ENCODE assay signal across 23 mouse cellular contexts in the genomic region with DNA sequence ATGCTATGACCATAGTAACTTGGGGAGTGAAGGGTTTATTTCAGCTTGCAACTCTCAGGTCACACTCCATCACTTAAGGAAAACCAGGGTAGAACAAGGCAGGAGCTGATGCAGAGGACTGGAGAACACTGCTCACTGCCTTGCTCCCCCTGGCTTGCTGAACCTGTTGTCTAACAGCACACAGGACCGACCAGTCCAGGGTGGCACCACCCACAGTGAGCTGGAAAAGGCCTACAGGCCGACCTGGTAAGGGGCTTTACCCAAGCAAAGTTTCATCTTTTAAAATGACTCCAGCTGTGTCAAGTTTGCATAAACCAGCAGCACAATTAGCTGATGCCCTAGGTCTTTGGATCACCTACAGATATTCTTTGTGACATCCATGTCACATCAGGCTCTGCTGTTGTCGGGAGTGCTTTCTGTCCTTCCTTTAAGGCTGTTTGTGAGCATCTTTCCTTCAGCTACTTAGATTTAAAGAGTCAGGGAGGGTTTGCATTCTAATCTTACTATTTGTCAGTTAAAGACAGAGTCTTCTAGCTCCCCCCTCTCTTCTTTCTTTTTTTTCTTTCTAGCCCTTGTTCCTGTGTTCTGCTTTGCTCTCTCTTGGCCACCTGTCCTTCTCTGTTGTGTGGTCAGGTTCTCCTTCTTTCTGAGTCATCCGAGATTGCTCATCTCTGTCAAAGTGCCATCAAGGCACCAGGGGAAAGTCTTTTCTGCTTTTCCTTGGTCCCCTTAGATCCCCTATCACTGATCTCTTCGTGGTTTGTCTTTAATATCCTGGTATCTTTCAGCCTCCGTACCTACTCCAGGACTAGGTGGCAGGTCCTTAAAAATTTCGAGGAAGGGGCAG. TPM values are rescaled to one million over a fixed set of nuclear protein-coding genes. Genes with fewer than 3 reads are reported as not detected.
DNase-seq lines count a peak whose midpoint lies in the region; ATAC-seq and TF ChIP-seq lines count a peak whose summit lies in the region.
"Had no signal": no experiment of that assay in that cellular context is flagged by ENCODE, and none has a peak within 500 bp of the region (broad histone marks: within the 10 kb centered on the region; RNA-seq: fewer than 3 reads in every experiment).

No protein-coding gene starts in this region.

- WGBS in heart, adult 2 months: 85% methylated on average over 7 of the region's 7 CpGs
- WGBS in midbrain, embryonic 11.5 days: 89% methylated on average over 7 of the region's 7 CpGs
- 92% methylated on average over 7 of the region's 7 CpGs for WGBS in midbrain, embryonic 15.5 days

- no peaks in the 10 kb centered on the region for H3K27me3 ChIP-seq in heart, adult 2 months (ENCODE audit: control insufficient read depth, insufficient read depth, low read length)
- no peaks in the 10 kb centered on the region for H3K27me3 ChIP-seq in midbrain, embryonic 11.5 days (ENCODE audit: control insufficient read depth, insufficient read depth, low read length)
- H3K27me3 ChIP-seq in midbrain, embryonic 15.5 days (replicated peaks): no peaks in the 10 kb centered on the region
- no peaks in the 10 kb centered on the region for H3K27me3 ChIP-seq in CH12.LX (replicated peaks)
- H3K27me3 ChIP-seq: Patski had no signal

- no peak; the same call in 1 of the 2 replicates for TF ChIP-seq RAD21 in CH12.LX (IDR thresholded peaks at IDR 0.05; ENCODE audit: low read depth, low read length)

- peaks cover 4% of the 10 kb centered on the region for H3K36me3 ChIP-seq in heart, adult 2 months (ENCODE audit: control insufficient read depth, insufficient read depth, low read length)
- H3K36me3 ChIP-seq in midbrain, embryonic 11.5 days (ENCODE audit: control insufficient read depth, insufficient read depth, low read length): peaks cover 14% of the 10 kb centered on the region
- peaks cover 60% of the 10 kb centered on the region for H3K36me3 ChIP-seq in midbrain, embryonic 15.5 days (replicated peaks)
- H3K36me3 ChIP-seq in CH12.LX (replicated peaks in 1 of 2; ENCODE audit: control insufficient read depth in 1 of 2, insufficient read depth in 1 of 2, low read length in 1 of 2): peaks cover 29 to 50% of the 10 kb centered on the region in 2 experiments

- H3K9me3 ChIP-seq in midbrain, embryonic 11.5 days (ENCODE audit: control insufficient read depth, low read length): no peaks in the 10 kb centered on the region
- H3K9me3 ChIP-seq in midbrain, embryonic 15.5 days: no peaks in the 10 kb centered on the region
- no peaks in the 10 kb centered on the region for H3K9me3 ChIP-seq in CH12.LX (replicated peaks; ENCODE audit: low read length)
- H3K9me3 ChIP-seq: G1E had no signal

- no peak overlapping the region for H3K4me2 ChIP-seq in midbrain, embryonic 11.5 days
- H3K4me2 ChIP-seq in midbrain, embryonic 15.5 days: no peak overlapping the region
- H3K4me2 ChIP-seq in CH12.LX (ENCODE audit: insufficient read depth, low read depth, poor library complexity, severe bottlenecking): peak overlapping the region; percentile 81

- TF ChIP-seq CTCF in heart, adult 2 months (IDR thresholded peaks at IDR 0.05): no peak
- no peak for TF ChIP-seq CTCF in CH12.LX (conservative IDR thresholded peaks at IDR 0.05 in 1 of 2, IDR thresholded peaks at IDR 0.05 in 1 of 2; ENCODE audit: low read depth in 2 of 2, low read length in 2 of 2)

- no peak for TF ChIP-seq POLR2A in heart, adult 2 months (IDR thresholded peaks at IDR 0.05; ENCODE audit: insufficient read depth, low read depth, low read length)
- peak; percentile 63 for TF ChIP-seq POLR2A in CH12.LX (IDR thresholded peaks at IDR 0.05; ENCODE audit: low read depth, low read length)

- peak; percentile 42 for DNase-seq in heart, adult 11 months
- DNase-seq in heart, adult 2 months: no peak
- peak; percentile 51 for DNase-seq in midbrain, embryonic 11.5 days (ENCODE audit: low spot score, missing footprints)
- DNase-seq in A20 (ENCODE audit: low read depth, low spot score): peak; percentile 6
- DNase-seq in CH12.LX (ENCODE audit: extremely low read depth): peak; percentile 90
- DNase-seq in thymus, postnatal 36 days: no peak
- DNase-seq: adrenal gland, adult 2 months; adrenal gland, adult 8-10 months; adrenal gland, postnatal 10 days; adrenal gland, postnatal 14 days; adrenal gland, postnatal 25 days; adrenal gland, postnatal 36 days; B cell, adult 2 months; cerebellum, adult 11 months; cerebellum, adult 11-12 months; cerebellum, adult 18-20 months; cerebellum, adult 2 months had no signal

- TF ChIP-seq EP300 in heart, adult 2 months (IDR thresholded peaks at IDR 0.05; ENCODE audit: insufficient read depth, low read depth, low read length): no peak
- peak; percentile 91 for TF ChIP-seq EP300 in CH12.LX (IDR thresholded peaks at IDR 0.05; ENCODE audit: low read length)

- in situ Hi-C loops in CH12.LX (cut with MboI; ENCODE audit: low pct_ligation_motif_present, low pct_unique_long_range_greater_than_20kb, low sequenced_read_pairs): no loop called here

- H3K9ac ChIP-seq in heart, adult 2 months (ENCODE audit: low read depth, low read length): no peak overlapping the region
- no peak overlapping the region for H3K9ac ChIP-seq in midbrain, embryonic 11.5 days (ENCODE audit: low read length)
- H3K9ac ChIP-seq in midbrain, embryonic 15.5 days: no peak overlapping the region
- H3K9ac ChIP-seq in CH12.LX (ENCODE audit: insufficient read depth, low read depth): peak overlapping the region; percentile 44

- intact Hi-C loops in heart, adult 2 months (cut with DNase I): loop anchor here (5.0 kb wide), 1 partner anchor 110 kb away; no protein-coding TSS in a partner anchor

- H3K79me2 ChIP-seq in heart, adult 2 months (replicated peaks; ENCODE audit: control insufficient read depth, insufficient read depth, low read length): no peaks in the 10 kb centered on the region
- H3K79me2 ChIP-seq in CH12.LX (replicated peaks; ENCODE audit: control insufficient read depth, extremely low read depth, insufficient read depth, poor library complexity, severe bottlenecking): peaks cover 6% of the 10 kb centered on the region; the same call in 1 of the 2 replicates

- ATAC-seq in midbrain, embryonic 11.5 days (ENCODE audit: low FRiP score): no peak
- no peak for ATAC-seq in midbrain, embryonic 15.5 days (replicated peaks)
- ATAC-seq in monocyte, adult 5-6 weeks (replicated peaks; ENCODE audit: insufficient number of reproducible peaks, low FRiP score, low TSS enrichment, poor library complexity, severe bottlenecking): no peak
- ATAC-seq: activated CD4-positive, CD25-positive, alpha-beta regulatory T cell, adult 4 months; CD4-positive, CD25-positive, alpha-beta regulatory T cell, adult 4 months; Patski had no signal

- H3K4me3 ChIP-seq in heart, adult 2 months: no peak overlapping the region
- H3K4me3 ChIP-seq in midbrain, embryonic 11.5 days (ENCODE audit: low read depth, low read length): no peak overlapping the region
- H3K4me3 ChIP-seq in midbrain, embryonic 15.5 days: no peak overlapping the region
- H3K4me3 ChIP-seq in CH12.LX (replicated peaks in 1 of 3; ENCODE audit: low read depth in 2 of 3, low read length in 2 of 3, poor library complexity in 1 of 3): peak overlapping the region in 2 of 3 experiments; percentile 12 to 31

- no peaks in the 10 kb centered on the region for H3K4me1 ChIP-seq in heart, adult 2 months (ENCODE audit: control insufficient read depth, insufficient read depth, low read length)
- H3K4me1 ChIP-seq in midbrain, embryonic 11.5 days (ENCODE audit: control insufficient read depth, insufficient read depth, low read length): no peaks in the 10 kb centered on the region
- H3K4me1 ChIP-seq in midbrain, embryonic 15.5 days: no peaks in the 10 kb centered on the region
- H3K4me1 ChIP-seq in CH12.LX (ENCODE audit: control insufficient read depth in 1 of 2, insufficient read depth in 2 of 2): peaks cover 20 to 64% of the 10 kb centered on the region in 2 experiments

- dilution Hi-C loops in CH12.LX (cut with MboI; ENCODE audit: extremely low pct_ligation_motif_present, extremely low pct_unique_long_range_greater_than_20kb, low sequenced_read_pairs): no loop called here

- no peak overlapping the region for H3K27ac ChIP-seq in heart, adult 2 months
- H3K27ac ChIP-seq in midbrain, embryonic 11.5 days (ENCODE audit: low read depth, low read length): no peak overlapping the region
- no peak overlapping the region for H3K27ac ChIP-seq in midbrain, embryonic 15.5 days
- peak overlapping the region; percentile 98 for H3K27ac ChIP-seq in CH12.LX (ENCODE audit: insufficient read depth, low read depth)

TF ChIP-seq in CH12.LX, 34 proteins besides CTCF, POLR2A, EP300 and RAD21 (continues in another document):
- TF ChIP-seq ETS1 (conservative IDR thresholded peaks at IDR 0.05; ENCODE audit: low read depth, low read length): peak; percentile 74
- 0 out of 2 replicates have a peak, but pooled peaks have one; percentile 46 for TF ChIP-seq TBP (conservative IDR thresholded peaks at IDR 0.05; ENCODE audit: low read depth, low read length)
- no peak for TF ChIP-seq USF1 (IDR thresholded peaks at IDR 0.05; ENCODE audit: low read depth, low read length)

RNA-seq across cellular contexts. Expression of gene Naa35, which starts 36.8 kb away (rescaled TPM):
- 100 to 1,000 TPM in 1 of 2 experiments, 10 to 100 TPM in 1; 79.9 to 106 TPM for total RNA-seq in heart, adult 2 months (2021)
- 28.0 and 67.3 TPM in 2 replicates for polyA plus RNA-seq in heart, adult 2 months (2012; rRNA removed)
- 99.2 and 118 TPM in 2 replicates for polyA plus RNA-seq in midbrain, embryonic 11.5 days (2014; fragmentation: Nextera tagmentation; extraction: Ambion mirVana)
- 142 and 154 TPM in 2 replicates for polyA plus RNA-seq in midbrain, embryonic 15.5 days (2015; fragmentation: Nextera tagmentation; extraction: Ambion mirVana)
- total RNA-seq in CH12.LX (2012; rRNA removed): 41.2 and 46.8 TPM in 2 replicates
- 56.4 and 66.4 TPM in 2 replicates for total RNA-seq in CH12.LX (2014; rRNA removed)
- 60.2 and 69.6 TPM in 2 replicates for polyA plus RNA-seq in CH12.LX (2012; ENCODE audit: insufficient read length, low read depth)
- 23.8 to 64.8 TPM (median 30.9 TPM) in 3 replicates for total RNA-seq in monocyte, adult 5-6 weeks (2017)

RNA-seq across cellular contexts. Expression of gene Agtpbp1, which starts 36.8 kb away (rescaled TPM):
- total RNA-seq in heart, adult 2 months (2021): 100 to 1,000 TPM; 151 to 173 TPM
- 27.9 and 62.9 TPM in 2 replicates for polyA plus RNA-seq in heart, adult 2 months (2012; rRNA removed)
- polyA plus RNA-seq in midbrain, embryonic 11.5 days (2014; fragmentation: Nextera tagmentation; extraction: Ambion mirVana): 22.6 and 22.9 TPM in 2 replicates
- 70.0 and 70.4 TPM in 2 replicates for polyA plus RNA-seq in midbrain, embryonic 15.5 days (2015; fragmentation: Nextera tagmentation; extraction: Ambion mirVana)
- total RNA-seq in CH12.LX (2012; rRNA removed) (15.0 and 19.5 TPM in 2 replicates), CH12.LX (2014; rRNA removed) (15.7 and 20.8 TPM in 2 replicates)
- 19.4 and 21.5 TPM in 2 replicates for polyA plus RNA-seq in CH12.LX (2012; ENCODE audit: insufficient read length, low read depth)
- total RNA-seq in monocyte, adult 5-6 weeks (2017): 36.3 to 81.8 TPM (median 81.6 TPM) in 3 replicates

RNA-seq across cellular contexts. Expression of gene Golm1, which starts 53.7 kb away (rescaled TPM):
- 10 to 100 TPM; 11.4 to 16.2 TPM for total RNA-seq in heart, adult 2 months (2021)
- polyA plus RNA-seq in heart, adult 2 months (2012; rRNA removed): 6.5 and 8.8 TPM in 2 replicates
- polyA plus RNA-seq in midbrain, embryonic 11.5 days (2014; fragmentation: Nextera tagmentation; extraction: Ambion mirVana): 179 TPM in 2 replicates
- polyA plus RNA-seq in midbrain, embryonic 15.5 days (2015; fragmentation: Nextera tagmentation; extraction: Ambion mirVana): 31.0 and 32.8 TPM in 2 replicates
- total RNA-seq in CH12.LX (2012; rRNA removed) (16.4 and 17.4 TPM in 2 replicates), CH12.LX (2014; rRNA removed) (18.9 and 21.9 TPM in 2 replicates)
- 14.3 and 18.1 TPM in 2 replicates for polyA plus RNA-seq in CH12.LX (2012; ENCODE audit: insufficient read length, low read depth)
- total RNA-seq in monocyte, adult 5-6 weeks (2017): 42.8 to 82.0 TPM (median 46.1 TPM) in 3 replicates

Comparison
In these comparisons a context has a peak if more than half of its experiments do, and no peak if none do; other contexts are left out.
1. DNase-seq: peak in heart, adult 11 months (single experiment), midbrain, embryonic 11.5 days (single experiment), A20 (single experiment) and CH12.LX (single experiment); none in heart, adult 2 months (0 of 2) and thymus, postnatal 36 days (0 of 2).
2. H3K4me3 ChIP-seq: peak in CH12.LX (2 of 3); none in heart, adult 2 months (single experiment), midbrain, embryonic 11.5 days (single experiment) and midbrain, embryonic 15.5 days (single experiment).